Mouse (Mus musculus) limb, embryonic 11.5 days (tissue): ENCODE data around the gene Npcd. TPM values are rescaled to one million over a fixed set of nuclear protein-coding genes. Genes with fewer than 3 reads are reported as not detected.
"Not testable (repeated sequence)": the region's sequence is repeated elsewhere in the genome, so short reads cannot be mapped to it uniquely, and the experiment has no call there.

Experiments
- ATAC-seq: fragments of 200-750 bp; cut with Nextera tagmentation; 2 replicates; pipeline ENCODE4 v1.8.0; 2017; ENCODE audit warnings: low read depth; ENCODE audit not compliant: insufficient number of reproducible peaks, low FRiP score, low TSS enrichment
- DNase-seq: peaks from one replicate; pipeline ENCODE4 v3.0.0-alpha.2; 2015; ENCODE audit warnings: low spot score
- H3K27ac ChIP-seq: fragments of 300-500 bp; sonication (generic); replicated peaks from 2 replicates; pipeline ENCODE4 v1.5.1; 2014; ENCODE audit warnings: low read depth, mild to moderate bottlenecking, low read length
- H3K27me3 ChIP-seq: fragments of 300-500 bp; sonication (generic); 2 replicates; pipeline ENCODE4 v1.6.1; 2014; ENCODE audit warnings: mild to moderate bottlenecking, low read length, mixed read lengths; ENCODE audit not compliant: control insufficient read depth, insufficient read depth
- H3K36me3 ChIP-seq: fragments of 300-500 bp; sonication (generic); 2 replicates; pipeline ENCODE4 v1.6.1; 2014; ENCODE audit warnings: mild to moderate bottlenecking, low read length, moderate library complexity, mixed read lengths; ENCODE audit not compliant: control insufficient read depth, insufficient read depth
- H3K4me1 ChIP-seq: fragments of 300-500 bp; sonication (generic); 2 replicates; pipeline ENCODE4 v1.6.1; 2014; ENCODE audit warnings: low read length, mixed read lengths; ENCODE audit not compliant: control insufficient read depth, insufficient read depth
- H3K4me2 ChIP-seq: fragments of 300-500 bp; sonication (generic); 2 replicates; pipeline ENCODE4 v1.6.1; 2014; ENCODE audit warnings: low read depth, mild to moderate bottlenecking, moderate library complexity; ENCODE audit not compliant: severe bottlenecking
- H3K4me3 ChIP-seq: fragments of 300-500 bp; sonication (generic); 2 replicates; pipeline ENCODE4 v1.5.1; 2014; ENCODE audit warnings: low read depth, low read length
- H3K9ac ChIP-seq: fragments of 300-500 bp; sonication (generic); 2 replicates; pipeline ENCODE4 v1.6.1; 2014; ENCODE audit warnings: mild to moderate bottlenecking, low read length
- H3K9me3 ChIP-seq: fragments of 300-500 bp; sonication (generic); 2 replicates; pipeline ENCODE4 v1.6.1; 2016; ENCODE audit warnings: low read length; ENCODE audit not compliant: control insufficient read depth
- WGBS: fragments of 180-500 bp; shearing (Covaris S2); extraction: QIAGEN DNeasy Blood & Tissue Kit; methylation state at CpG from one replicate; pipeline ENCODE4 v1.1.7; 2014; 5-methylcytosine and 5-hydroxymethylcytosine counted together
- polyA plus RNA-seq: library from polyadenylated mRNA; unstranded; fragments of >200 nt; fragmentation: Nextera tagmentation; extraction: Ambion mirVana; gene quantifications from 2 replicates; pipeline ENCODE4 v1.2.1, GENCODE M21; 2014

Npcd gene
- polyA plus RNA-seq, 1 experiment from 2014 or later, result not detected

GRCm38 (mm10) chr15:79812840-79813239 is 21.2 kb downstream of the Npcd start:
- H3K27ac ChIP-seq, H3K4me1 ChIP-seq, H3K27me3 ChIP-seq, H3K36me3 ChIP-seq, DNase-seq, ATAC-seq, H3K4me3 ChIP-seq, H3K9ac ChIP-seq, H3K9me3 ChIP-seq, H3K4me2 ChIP-seq: not testable (repeated sequence)
- 70% methylated on average over 2 of the region's 2 CpGs for WGBS

- peaks cover 17% of the 10 kb centered on the region for H3K27me3 ChIP-seq
- no peak overlapping the region for H3K4me2 ChIP-seq
- H3K27ac ChIP-seq, result no peak overlapping the region
- no peaks in the 10 kb centered on the region for H3K36me3 ChIP-seq
- no peaks in the 10 kb centered on the region for H3K9me3 ChIP-seq
- no peaks in the 10 kb centered on the region for H3K4me1 ChIP-seq
- H3K9ac ChIP-seq, result no peak overlapping the region
- WGBS, result 67% methylated on average over 4 of the region's 4 CpGs
- H3K4me3 ChIP-seq, result no peak overlapping the region
- DNase-seq (no peak), ATAC-seq (no peak)
Observed at GRCm38 (mm10) chr15:79810997-79811396, 23.0 kb downstream of the Npcd start.

GRCm38 (mm10) chr15:79810061-79810460 is 24.0 kb downstream of the Npcd start:
- no peaks in the 10 kb centered on the region for H3K36me3 ChIP-seq
- 0 out of 2 replicates have a peak, but pooled peaks cover under 1% of the 10 kb centered on the region for H3K4me1 ChIP-seq
- H3K9ac ChIP-seq, result no peak overlapping the region
- DNase-seq (no peak), ATAC-seq (no peak)
- no peak overlapping the region for H3K4me2 ChIP-seq
- no peaks in the 10 kb centered on the region for H3K9me3 ChIP-seq
- WGBS, result 61% methylated on average over 3 of the region's 3 CpGs
- peaks cover 26% of the 10 kb centered on the region for H3K27me3 ChIP-seq
- H3K4me3 ChIP-seq, result no peak overlapping the region
- no peak overlapping the region for H3K27ac ChIP-seq

GRCm38 (mm10) chr15:79808658-79809057 is 25.4 kb downstream of the Npcd start:
- no peak overlapping the region for H3K27ac ChIP-seq
- no peak overlapping the region for H3K4me3 ChIP-seq
- H3K4me1 ChIP-seq, result peaks cover 8% of the 10 kb centered on the region; the same call in 1 of the 2 replicates
- H3K4me2 ChIP-seq, result no peak overlapping the region
- H3K27me3 ChIP-seq, result peaks cover 40% of the 10 kb centered on the region
- WGBS, result 59% methylated on average over 5 of the region's 5 CpGs
- H3K9ac ChIP-seq, result no peak overlapping the region
- DNase-seq, result no peak
- no peaks in the 10 kb centered on the region for H3K36me3 ChIP-seq
- no peaks in the 10 kb centered on the region for H3K9me3 ChIP-seq
- no peak for ATAC-seq

- DNase-seq (peak; percentile 68), ATAC-seq (no peak)
- H3K4me2 ChIP-seq, result no peak overlapping the region
- peaks cover 10% of the 10 kb centered on the region; the same call in 1 of the 2 replicates for H3K4me1 ChIP-seq
- no peaks in the 10 kb centered on the region for H3K36me3 ChIP-seq
- peaks cover 45% of the 10 kb centered on the region for H3K27me3 ChIP-seq
- no peak overlapping the region for H3K9ac ChIP-seq
- no peak overlapping the region for H3K27ac ChIP-seq
- 34% methylated on average over 5 of the region's 5 CpGs for WGBS
- H3K4me3 ChIP-seq, result no peak overlapping the region
- no peaks in the 10 kb centered on the region for H3K9me3 ChIP-seq
Observed at GRCm38 (mm10) chr15:79808114-79808513, 25.9 kb downstream of the Npcd start.

GRCm38 (mm10) chr15:79807050-79807449 is 27.0 kb downstream of the Npcd start:
- Histone ChIP-seq H3K4me3 (no peak overlapping the region), H3K27me3 (peaks cover 55% of the 10 kb centered on the region), H3K4me2 (no peak overlapping the region), H3K36me3 (no peaks in the 10 kb centered on the region), H3K9me3 (no peaks in the 10 kb centered on the region), H3K4me1 (peaks cover 10% of the 10 kb centered on the region; the same call in 1 of the 2 replicates), H3K27ac (no peak overlapping the region), H3K9ac (no peak overlapping the region)
- 54% methylated on average over 1 of the region's 1 CpGs for WGBS
- no peak for ATAC-seq
- DNase-seq, result no peak

- Histone ChIP-seq H3K9ac (no peak overlapping the region), H3K27me3 (peaks cover 62% of the 10 kb centered on the region), H3K9me3 (no peaks in the 10 kb centered on the region), H3K4me3 (peak overlapping the region; percentile 44), H3K27ac (no peak overlapping the region), H3K36me3 (no peaks in the 10 kb centered on the region), H3K4me1 (peaks cover 10% of the 10 kb centered on the region; the same call in 1 of the 2 replicates), H3K4me2 (peak overlapping the region; percentile 95)
- 20% methylated on average over 8 of the region's 8 CpGs for whole genome bisulfite sequencing
- no peak for DNase-seq
- ATAC-seq, result no peak
Observed at GRCm38 (mm10) chr15:79805246-79805645, 28.8 kb downstream of the Npcd start.

- WGBS, result under 1% methylated on average over 72 of the region's 91 CpGs
- H3K4me2 ChIP-seq, result peak within 1 kb of the TSS; percentile 95
- no peak within 1 kb of the TSS for H3K27ac ChIP-seq
- peak within 1 kb of the TSS; percentile 44 for H3K4me3 ChIP-seq
- peak within 1 kb of the TSS; percentile 45 for H3K9ac ChIP-seq
- ATAC-seq (peak; percentile 41; the same call in 1 of the 2 replicates), DNase-seq (peak; percentile 62)
- peaks cover 65% of the 10 kb centered on the region for H3K27me3 ChIP-seq
- H3K36me3 ChIP-seq, result no peaks in the 10 kb centered on the region
- H3K9me3 ChIP-seq, result no peaks in the 10 kb centered on the region
- H3K4me1 ChIP-seq, result peaks cover 10% of the 10 kb centered on the region; the same call in 1 of the 2 replicates
Observed at GRCm38 (mm10) chr15:79804352-79805071, 29.5 kb downstream of the Npcd start, which contains the start of gene Nptxr. Gene Nptxr, minus strand, starts transcription at chr15:79804766.
